Mouse (Mus musculus): ENCODE measurements around the gene Gm49387.

The Gm49387 gene

DNA sequence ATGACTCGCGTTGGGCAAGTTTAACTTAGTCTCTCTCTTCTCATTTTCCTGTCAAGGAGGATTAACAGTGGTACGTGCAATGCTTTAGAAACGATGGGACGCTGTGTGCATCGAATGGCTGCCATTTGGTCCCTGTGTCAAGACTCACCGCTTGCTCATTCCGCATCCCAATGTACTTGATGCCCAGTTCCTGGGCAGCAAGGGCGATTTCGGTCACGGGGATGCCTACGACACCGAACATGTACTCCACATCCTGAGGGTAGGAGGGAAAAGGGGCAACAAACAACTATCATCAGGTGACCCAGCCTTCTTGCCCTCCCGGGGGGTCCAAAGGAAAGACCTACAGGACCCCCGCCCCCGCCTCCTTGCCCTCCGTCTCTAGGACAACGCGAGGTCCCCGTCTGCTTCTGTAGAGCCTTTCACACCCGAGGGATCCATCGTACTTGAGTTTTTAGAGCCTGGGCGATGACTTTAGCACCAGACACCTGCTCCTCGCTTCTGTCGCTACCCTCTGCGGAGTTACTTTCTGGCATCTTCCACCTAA, at the start of gene Gm49387:
Gm49387 (minus strand) TSS at position 533 of the 544 bp plus-strand sequence.
- in situ Hi-C loops (cut with MboI, MseI), result loop anchor here (10.0 kb wide), 2 partner anchors 434 to 514 kb away; partner anchors contain the start of gene Ncoa4

DNA sequence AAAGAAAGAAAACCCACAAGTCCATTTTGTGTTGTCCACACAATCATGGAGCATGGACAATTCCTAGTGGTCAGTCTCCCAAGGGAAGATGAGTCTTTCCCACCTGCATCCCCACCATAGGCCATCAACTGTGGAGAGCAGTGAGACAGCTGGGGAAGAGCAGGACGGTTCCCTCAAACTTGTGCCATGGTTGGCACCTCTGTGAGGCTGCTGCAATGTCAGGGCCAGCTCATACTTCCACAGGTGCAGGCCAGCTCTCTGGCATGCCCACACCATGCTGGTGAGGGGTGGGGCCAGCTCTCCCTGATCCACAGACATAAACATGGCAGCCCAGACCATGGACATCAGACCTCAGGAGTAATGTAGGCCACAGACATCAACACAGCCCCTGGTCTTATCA, 45.6 kb upstream of the Gm49387 start:
- in situ Hi-C loops (cut with MboI, MseI), result no loop called here

GRCm38 (mm10) chr14:31685680-31686079, 45.0 kb upstream of the Gm49387 start:
- in situ Hi-C loops (cut with MboI, MseI), result no loop called here

DNA sequence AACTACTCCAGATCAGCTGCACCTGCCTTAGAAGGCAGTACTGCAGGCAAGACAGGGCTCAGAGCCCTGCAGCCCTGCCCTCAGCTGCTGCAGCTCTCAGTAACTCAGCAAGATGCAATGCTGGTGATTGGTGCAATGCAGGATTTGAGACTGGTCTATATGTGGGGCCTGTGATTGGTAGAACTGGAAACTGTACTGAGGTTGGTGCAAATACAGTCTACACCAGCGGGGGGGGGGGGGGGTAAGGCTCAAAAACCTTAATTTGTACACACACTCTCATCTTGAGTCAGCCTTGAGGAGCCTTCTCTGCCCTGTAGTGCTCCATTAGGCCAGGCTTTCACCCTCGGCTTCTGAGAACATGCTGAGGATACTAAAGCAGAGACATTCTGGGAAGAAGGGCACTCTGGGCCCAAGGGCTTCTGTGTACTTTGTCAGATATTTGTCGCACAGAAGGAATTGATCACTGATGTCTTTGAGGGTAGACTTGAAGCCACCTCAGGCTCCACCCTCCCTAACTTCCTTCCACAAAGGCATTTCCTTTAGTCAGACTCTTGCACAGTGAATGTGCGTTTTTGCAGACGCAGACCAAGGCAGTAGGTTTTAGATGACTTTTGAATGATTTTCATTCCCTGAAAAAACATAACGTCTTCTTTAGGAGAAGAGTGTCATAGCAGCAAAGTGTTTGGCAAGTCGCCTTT, 43.8 kb upstream of the Gm49387 start:
- in situ Hi-C loops (cut with MboI, MseI), result no loop called here

- in situ Hi-C loops (cut with MboI, MseI), result no loop called here
Measured at GRCm38 (mm10) chr14:31683610-31684009, 42.9 kb upstream of the Gm49387 start.

- in situ Hi-C loops (cut with MboI, MseI), result no loop called here
Measured at GRCm38 (mm10) chr14:31681931-31682555, 41.4 kb upstream of the Gm49387 start.

DNA sequence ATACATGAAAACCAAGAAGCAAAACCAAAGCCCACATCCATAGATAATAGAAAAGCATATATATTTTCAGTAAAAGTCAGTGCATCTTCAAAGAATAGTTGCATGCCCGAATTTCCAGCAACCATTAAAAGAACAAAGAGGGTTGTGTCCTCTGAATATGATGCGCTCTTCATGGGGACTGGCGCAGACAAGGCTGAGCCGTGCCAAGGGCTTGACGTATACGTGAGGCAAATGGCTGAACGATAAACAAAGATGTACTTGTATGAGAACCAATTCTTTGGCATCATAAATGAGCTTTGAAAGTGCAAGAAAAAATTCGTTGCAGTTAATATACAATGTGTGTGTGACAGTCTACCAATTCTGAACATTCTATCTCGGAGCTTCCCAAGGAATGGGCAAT, 40.6 kb upstream of the Gm49387 start:
- in situ Hi-C loops (cut with MboI, MseI), result no loop called here

GRCm38 (mm10) chr14:31680656-31681055, 40.0 kb upstream of the Gm49387 start:
- in situ Hi-C loops (cut with MboI, MseI), result no loop called here

DNA sequence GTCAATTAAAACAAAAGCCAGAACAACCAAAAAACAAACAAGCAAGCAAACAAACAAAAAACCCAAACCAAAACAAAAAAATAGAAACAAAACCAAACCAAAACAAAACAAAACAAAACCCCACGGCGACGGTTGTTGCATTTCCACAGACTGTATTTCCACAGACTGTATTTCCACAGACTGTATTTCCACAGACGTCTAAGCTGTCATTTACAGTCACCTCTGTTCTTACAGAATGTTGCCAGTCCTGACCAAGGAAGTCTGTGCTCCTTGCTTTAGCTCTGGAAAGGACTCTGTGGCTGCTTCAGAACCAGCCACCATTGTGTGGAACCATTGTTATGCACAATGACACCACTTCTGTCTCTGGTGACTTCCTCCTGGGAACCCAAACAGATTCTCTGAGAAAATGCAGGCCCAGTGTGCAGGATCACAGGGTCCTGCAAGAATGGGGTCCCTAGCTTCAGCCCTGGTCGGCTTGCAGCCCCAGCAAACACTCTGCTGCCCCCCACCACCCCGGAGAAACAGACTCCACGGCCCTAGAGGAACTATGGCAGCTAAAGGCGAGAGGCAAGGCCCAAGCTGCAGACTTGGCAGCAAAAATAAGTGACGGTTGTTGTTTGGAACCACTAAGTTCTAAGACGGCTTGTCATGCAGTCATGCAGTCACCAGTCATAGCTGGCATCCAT, 31.1 kb upstream of the Gm49387 start:
- in situ Hi-C loops (cut with MboI, MseI), result no loop called here

DNA sequence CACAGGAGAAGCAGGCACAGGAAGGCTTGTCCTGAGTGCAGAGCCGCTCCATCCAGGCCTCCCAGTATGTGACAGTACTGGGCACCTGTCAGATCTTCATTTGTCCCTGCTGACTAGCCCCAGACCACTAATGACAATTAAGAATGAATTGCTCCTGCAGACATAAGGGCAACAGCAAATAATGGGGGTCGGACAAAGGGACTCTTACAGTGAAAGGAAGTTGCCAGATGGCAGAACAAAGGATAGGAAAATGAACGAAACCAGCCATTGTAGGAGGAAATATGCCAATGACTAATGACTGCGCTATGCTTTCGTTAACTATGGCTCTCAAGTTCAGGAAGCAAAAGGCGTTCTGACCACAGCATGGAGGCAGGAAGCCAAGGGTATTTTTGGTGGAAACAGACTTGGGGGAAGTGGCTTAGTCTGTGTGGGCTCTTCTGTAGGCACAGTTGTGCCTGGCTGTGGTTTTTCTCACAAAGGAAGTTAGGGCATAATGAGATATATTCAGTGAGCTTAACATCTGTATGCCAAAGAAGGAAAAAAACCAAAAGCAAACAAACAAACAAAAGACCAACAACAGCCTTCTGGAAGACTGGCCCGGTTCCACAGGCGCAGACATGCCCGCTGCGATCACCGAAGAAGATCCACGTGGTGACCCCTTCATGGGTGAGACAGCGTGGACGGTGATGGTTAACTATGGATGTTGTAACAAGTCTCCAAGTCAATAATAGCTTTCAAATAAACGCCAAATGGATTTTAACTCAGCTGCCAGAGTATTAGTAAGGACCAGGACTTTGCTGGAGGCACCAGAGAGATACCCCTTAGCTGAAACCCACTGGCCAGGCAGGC, 29.2 kb upstream of the Gm49387 start:
- in situ Hi-C loops (cut with MboI, MseI), result no loop called here

DNA sequence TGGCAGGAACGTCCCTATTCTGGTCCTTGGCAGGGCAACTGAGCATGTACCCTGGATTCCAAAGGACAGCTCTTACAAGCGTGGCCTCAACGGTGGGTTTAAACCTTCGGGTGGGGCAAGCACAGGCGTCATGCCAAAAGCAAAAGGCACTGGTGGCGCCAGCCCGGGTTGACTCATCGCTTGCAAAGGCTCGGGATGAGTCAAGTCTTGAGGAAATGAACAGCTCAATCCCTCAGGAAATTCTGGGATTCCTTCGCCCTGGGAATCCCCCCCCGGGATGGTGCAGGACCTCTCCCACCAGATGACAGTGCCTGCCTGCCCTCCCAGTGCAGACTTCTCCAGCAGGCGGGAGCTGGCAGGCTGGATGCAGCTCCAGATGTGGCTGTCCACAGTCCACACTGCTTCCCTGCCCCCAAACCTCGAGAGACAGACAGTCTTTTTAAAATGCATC, 28.5 kb upstream of the Gm49387 start:
- in situ Hi-C loops (cut with MboI, MseI), result no loop called here

DNA sequence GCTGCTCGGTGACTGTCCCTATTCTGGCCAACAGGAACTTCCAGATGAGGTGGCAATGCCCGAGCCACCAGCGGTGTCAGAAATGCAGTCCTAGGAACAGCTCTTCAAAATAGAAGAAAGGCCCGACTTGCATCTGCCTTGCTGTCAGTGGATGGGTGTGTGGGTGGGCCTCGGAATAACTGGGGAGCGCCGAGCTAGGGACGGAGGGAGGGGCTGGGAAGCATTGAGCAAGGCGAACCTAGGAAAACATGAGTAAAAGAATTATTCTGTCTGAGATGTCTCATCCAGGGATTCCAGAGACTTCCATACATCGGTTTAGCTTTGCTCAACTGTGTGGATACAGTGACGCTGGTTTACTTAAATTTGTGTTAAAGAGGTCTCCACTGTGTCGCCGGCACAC, 27.6 kb upstream of the Gm49387 start:
- in situ Hi-C loops (cut with MboI, MseI), result no loop called here

DNA sequence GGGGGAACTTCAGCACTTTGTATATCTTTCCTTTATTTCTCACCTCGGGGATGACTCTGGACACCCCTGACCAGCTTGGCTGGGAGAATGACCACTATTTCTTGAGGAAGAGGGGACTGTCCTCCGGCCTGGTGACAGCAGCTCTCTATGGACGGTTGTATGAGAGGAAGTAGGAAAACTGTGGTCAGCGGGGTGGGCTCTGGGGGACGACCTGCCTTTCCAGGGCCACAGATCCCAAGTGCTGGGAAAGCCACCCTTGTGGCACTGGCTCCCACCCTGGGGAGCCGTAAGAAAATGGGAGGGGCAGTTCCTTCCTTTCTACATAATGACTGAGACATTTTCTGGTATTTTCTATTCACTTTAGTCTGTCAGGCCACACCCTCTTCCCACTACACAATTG, 27.1 kb upstream of the Gm49387 start:
- in situ Hi-C loops (cut with MboI, MseI), result no loop called here

GRCm38 (mm10) chr14:31666931-31667705, 26.4 kb upstream of the Gm49387 start:
- in situ Hi-C loops (cut with MboI, MseI), result no loop called here

- in situ Hi-C loops (cut with MboI, MseI), result no loop called here
Measured at GRCm38 (mm10) chr14:31665566-31665940, 24.9 kb upstream of the Gm49387 start.

GRCm38 (mm10) chr14:31664903-31665565, 24.4 kb upstream of the Gm49387 start:
- in situ Hi-C loops (cut with MboI, MseI), result no loop called here

DNA sequence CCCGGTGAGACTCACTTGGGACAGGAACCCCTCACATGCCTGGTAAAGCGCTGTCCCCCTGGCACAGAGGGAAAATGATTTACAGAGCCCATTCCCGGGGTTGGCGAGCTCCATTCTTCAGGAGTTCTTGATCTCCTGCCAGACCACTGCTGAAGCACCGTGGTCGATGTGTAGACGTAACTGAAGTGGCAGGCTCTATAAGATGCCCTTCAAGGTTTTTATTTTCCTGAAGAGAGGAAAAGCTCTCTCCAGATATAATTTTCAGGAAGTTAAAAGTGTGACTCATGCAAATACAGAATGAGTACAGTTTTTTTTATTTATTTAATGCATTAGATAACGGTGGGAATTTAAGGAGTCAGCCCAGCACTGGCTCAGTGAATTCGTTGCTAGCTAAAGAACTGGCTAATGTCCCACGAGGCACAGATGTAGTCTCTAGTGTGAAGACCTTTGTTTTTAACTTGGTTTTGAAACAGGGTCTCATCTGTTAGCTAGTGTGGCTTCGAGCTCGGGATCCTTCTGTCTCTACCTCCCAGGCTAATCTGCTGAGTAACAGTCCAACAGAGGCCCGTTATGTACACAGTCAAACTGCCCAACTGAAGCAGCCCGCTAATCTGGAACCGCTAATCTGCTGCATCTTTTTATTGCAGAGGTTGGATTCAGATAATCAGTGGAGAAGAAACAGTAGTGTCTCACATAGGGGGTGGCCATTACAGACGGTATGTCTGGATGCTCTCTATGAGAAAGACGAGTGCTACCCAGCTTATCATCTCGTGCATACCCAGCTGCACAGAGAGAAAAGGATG, 23.6 kb upstream of the Gm49387 start:
- in situ Hi-C loops (cut with MboI, MseI), result no loop called here

DNA sequence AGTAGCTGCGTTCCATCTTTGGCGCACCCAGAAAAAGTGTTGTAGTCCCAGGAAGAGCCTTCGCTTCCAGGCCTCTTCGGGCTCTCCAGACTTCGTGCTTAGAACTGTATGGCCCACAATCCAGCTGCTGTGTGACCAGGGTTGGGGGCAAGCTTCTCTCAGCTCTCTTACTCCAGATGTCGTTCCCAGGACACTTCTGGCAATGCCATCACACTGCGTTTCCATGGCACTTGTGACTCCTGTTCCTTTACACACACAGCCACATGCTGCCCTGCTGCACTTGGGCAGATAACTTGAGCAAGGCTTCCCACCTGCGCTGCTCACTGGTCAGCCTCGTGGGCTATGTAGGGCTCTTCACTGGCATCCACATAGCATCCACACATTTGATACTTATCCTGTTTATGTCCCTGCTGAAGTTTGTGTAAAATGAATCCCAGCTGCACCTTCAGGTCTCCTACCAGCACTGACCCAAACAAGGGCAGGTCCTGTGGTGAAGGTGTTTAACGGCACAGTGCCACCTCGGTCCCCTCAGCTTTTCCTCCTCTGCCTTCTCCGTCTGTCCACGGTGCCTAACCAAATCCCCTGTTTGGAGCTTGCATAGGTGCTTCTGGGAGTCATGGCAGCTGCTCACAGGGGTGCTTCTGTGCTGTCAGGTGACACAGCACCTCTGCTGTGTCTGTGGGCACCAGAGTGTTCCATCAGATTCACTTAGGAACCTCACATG, 22.9 kb upstream of the Gm49387 start:
- in situ Hi-C loops (cut with MboI, MseI), result no loop called here
